Mouse (Mus musculus): ENCODE measurements around the gene Serpinc1.
"Not testable (repeated sequence)": the region's sequence is repeated elsewhere in the genome, so short reads cannot be mapped to it uniquely, and the experiment has no call there.

Serpinc1 gene

GRCm38 (mm10) chr1:161025410-161026210 is 47.2 kb downstream of the Serpinc1 start:
- DNase-seq (ENCODE audit: low read depth), result no peak

- DNase-seq (ENCODE audit: low read depth), result no peak
Measured at GRCm38 (mm10) chr1:161027196-161027595, 48.8 kb downstream of the Serpinc1 start.

GRCm38 (mm10) chr1:161028427-161028826 is 50.0 kb downstream of the Serpinc1 start:
- not testable (repeated sequence) for DNase-seq (ENCODE audit: low read depth)

- DNase-seq (ENCODE audit: low read depth), result no peak
Measured at GRCm38 (mm10) chr1:161030058-161030457, 51.7 kb downstream of the Serpinc1 start.

GRCm38 (mm10) chr1:161031881-161032280 is 53.5 kb downstream of the Serpinc1 start:
- no peak for DNase-seq (ENCODE audit: low read depth)

- DNase-seq (ENCODE audit: low read depth), result no peak
Measured at GRCm38 (mm10) chr1:161032345-161032744, 54.0 kb downstream of the Serpinc1 start.

- no peak for DNase-seq (ENCODE audit: low read depth)
Measured at GRCm38 (mm10) chr1:161033856-161034434, 55.6 kb downstream of the Serpinc1 start.

GRCm38 (mm10) chr1:161034435-161035280 is 56.3 kb downstream of the Serpinc1 start, which contains the start of gene Zbtb37:
Gene Zbtb37, minus strand, starts transcription at chr1:161034849.
- peak; percentile 100 for DNase-seq (ENCODE audit: low read depth)

GRCm38 (mm10) chr1:161035281-161035785 is 56.9 kb downstream of the Serpinc1 start:
- DNase-seq (ENCODE audit: low read depth), result no peak

GRCm38 (mm10) chr1:161035786-161036404 is 57.5 kb downstream of the Serpinc1 start:
- peak; percentile 63 for DNase-seq (ENCODE audit: low read depth)

GRCm38 (mm10) chr1:161036411-161036841 is 58.0 kb downstream of the Serpinc1 start:
- peak; percentile 48 for DNase-seq (ENCODE audit: low read depth)

- peak; percentile 44 for DNase-seq (ENCODE audit: low read depth)
Measured at GRCm38 (mm10) chr1:161037026-161037425, 58.6 kb downstream of the Serpinc1 start.

- peak; percentile 30 for DNase-seq (ENCODE audit: low read depth)
Measured at GRCm38 (mm10) chr1:161037599-161037998, 59.2 kb downstream of the Serpinc1 start.

- peak; percentile 28 for DNase-seq (ENCODE audit: low read depth)
Measured at GRCm38 (mm10) chr1:161038004-161038403, 59.6 kb downstream of the Serpinc1 start.

- DNase-seq (ENCODE audit: low read depth), result peak; percentile 36
Measured at GRCm38 (mm10) chr1:161038968-161039721, 60.8 kb downstream of the Serpinc1 start.

- peak; percentile 29 for DNase-seq (ENCODE audit: low read depth)
Measured at GRCm38 (mm10) chr1:161039741-161040425, 61.5 kb downstream of the Serpinc1 start.

- peak; percentile 19 for DNase-seq (ENCODE audit: low read depth)
Measured at GRCm38 (mm10) chr1:161040426-161040770, 62.0 kb downstream of the Serpinc1 start.

- no peak for DNase-seq (ENCODE audit: low read depth)
Measured at GRCm38 (mm10) chr1:161040855-161041254, 62.5 kb downstream of the Serpinc1 start.

- DNase-seq (ENCODE audit: low read depth), result no peak
Measured at GRCm38 (mm10) chr1:161041261-161042020, 63.1 kb downstream of the Serpinc1 start.

- DNase-seq (ENCODE audit: low read depth), result no peak
Measured at GRCm38 (mm10) chr1:161046972-161047371, 68.6 kb downstream of the Serpinc1 start.

Data from induced T-regulatory cell, adult 2 months (primary cell).